Mouse (Mus musculus) megakaryocyte, embryonic 14.5 days (primary cell): ENCODE measurements around the gene Tex35.

Experiments
- FLI1 ChIP-seq: IDR thresholded peaks from 2 replicates; pipeline ENCODE4 v1.6.1; 2012; ENCODE audit warnings: low read length, inconsistent platforms, mixed read lengths
- GATA1 ChIP-seq: IDR thresholded peaks from 3 replicates; pipeline ENCODE4 v1.6.1; 2012; ENCODE audit warnings: mixed read lengths, low read length, inconsistent platforms, borderline replicate concordance

DNA sequence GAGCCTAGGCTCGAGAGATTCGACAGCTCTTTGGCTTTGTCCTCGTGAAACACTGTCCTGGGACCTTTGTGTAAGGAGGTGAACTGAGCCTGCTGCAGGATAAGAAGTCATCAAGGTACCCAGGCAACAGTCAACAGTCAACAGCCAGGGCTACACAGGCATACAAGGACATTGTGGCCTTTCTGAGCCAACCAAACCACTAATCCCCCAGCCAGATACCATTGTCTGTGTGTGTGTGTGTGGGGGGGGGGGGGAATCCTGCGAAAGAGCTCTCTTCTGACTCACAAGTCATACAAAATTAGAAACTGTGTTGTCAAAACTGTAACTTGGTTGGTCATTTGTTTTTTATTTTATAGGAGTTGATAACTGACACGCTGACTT, 46.0 kb downstream of the Tex35 start:
- TF ChIP-seq FLI1 = no peak
- TF ChIP-seq GATA1 = no peak
